Mouse (Mus musculus) layer of hippocampus, adult 9-10 months (tissue): Measurements from ENCODE around the gene Gm28308.

Source experiments
- DNase-seq: peaks from one replicate; pipeline ENCODE4 v3.0.0; 2022; ENCODE audit warnings: low spot score

Gm28308 gene

GRCm38 (mm10) chr6:52231885-52232567 is 18.9 kb upstream of the Gm28308 start:
- DNase-seq = no peak

GRCm38 (mm10) chr6:52230516-52231165 is 17.5 kb upstream of the Gm28308 start, which contains the start of gene Hoxa9:
Gene Hoxa9, minus strand, starts transcription at chr6:52231089.
- DNase-seq = no peak

DNA sequence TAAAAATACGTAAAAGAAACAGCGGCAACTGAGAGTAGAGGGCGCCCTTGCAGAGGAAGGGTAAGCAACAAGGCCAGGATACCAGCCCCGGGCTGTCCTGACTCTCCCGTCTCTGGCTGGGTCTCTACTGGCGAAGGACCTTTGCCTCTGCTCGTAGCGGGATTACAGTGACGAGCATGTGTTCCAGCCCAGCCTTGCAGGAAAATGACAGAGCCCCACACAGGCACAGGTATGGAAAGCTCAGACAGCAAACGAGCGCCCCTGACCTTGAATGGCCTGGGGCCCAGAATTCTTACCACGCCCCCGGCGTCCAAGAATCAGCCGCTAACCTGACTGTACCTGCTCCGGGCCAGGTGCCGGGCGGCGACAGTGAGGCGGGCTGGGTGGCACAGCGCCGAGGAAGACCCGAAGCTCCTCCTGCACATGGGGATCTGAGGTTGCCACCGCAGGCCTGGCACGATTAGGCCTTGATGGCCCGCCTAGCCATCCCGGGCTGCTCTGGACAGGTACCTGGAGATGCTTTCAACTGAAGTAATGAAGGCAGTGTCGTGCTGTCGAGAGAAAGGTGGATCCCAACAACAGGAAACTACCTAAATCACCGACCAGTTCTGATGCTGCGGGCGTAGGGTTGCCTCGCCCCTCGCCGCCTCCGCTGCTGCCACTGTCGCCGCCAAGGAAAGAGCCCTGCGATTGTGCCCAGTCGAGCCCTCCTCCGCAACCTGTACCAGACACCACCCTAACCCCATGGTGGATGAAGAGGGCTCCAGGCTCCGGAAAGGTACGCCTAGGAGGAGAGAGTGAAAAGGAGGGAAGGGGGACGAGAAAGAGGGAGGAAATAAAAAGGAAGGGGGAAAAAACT is 16.6 kb upstream of the Gm28308 start:
- no peak for DNase-seq

- no peak for DNase-seq
Observed at GRCm38 (mm10) chr6:52228475-52229465, 15.6 kb upstream of the Gm28308 start.

DNA sequence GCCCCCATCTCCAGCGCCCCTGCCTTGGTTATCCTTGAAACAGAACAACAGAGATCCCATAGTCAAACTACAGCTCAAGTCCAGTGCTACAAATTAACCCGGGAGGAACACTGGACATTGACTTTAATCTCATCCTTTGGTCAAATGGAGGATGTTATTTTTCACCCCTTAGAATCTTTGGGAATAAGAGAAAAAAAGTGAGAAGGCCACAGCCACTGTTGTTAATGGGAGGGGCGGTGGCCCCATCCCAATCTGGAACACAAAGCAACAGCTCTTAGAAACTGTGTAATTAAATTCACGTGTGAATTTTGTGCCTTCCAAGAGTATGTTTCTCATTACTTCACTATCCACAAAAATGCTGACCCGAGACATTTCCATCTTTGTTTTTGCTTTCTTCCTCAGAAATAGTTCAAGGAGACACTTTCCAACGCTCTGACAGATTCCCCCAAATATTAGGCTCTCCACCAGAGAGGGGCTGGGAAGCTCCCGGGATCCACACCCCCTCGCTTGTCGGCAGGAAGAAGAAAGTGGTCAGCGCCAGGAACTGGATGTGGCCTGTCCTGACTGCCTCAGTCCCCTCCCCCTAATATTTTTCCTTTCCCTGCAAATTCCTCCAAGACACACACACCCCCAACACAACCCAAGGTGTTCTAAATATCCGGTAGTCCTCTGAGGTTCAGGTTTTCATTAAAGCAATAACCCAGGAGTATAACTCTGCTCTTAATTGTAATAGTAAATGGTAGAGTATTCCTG is 14.5 kb upstream of the Gm28308 start:
- DNase-seq = no peak

GRCm38 (mm10) chr6:52226569-52227257 is 13.6 kb upstream of the Gm28308 start:
- DNase-seq = no peak

DNA sequence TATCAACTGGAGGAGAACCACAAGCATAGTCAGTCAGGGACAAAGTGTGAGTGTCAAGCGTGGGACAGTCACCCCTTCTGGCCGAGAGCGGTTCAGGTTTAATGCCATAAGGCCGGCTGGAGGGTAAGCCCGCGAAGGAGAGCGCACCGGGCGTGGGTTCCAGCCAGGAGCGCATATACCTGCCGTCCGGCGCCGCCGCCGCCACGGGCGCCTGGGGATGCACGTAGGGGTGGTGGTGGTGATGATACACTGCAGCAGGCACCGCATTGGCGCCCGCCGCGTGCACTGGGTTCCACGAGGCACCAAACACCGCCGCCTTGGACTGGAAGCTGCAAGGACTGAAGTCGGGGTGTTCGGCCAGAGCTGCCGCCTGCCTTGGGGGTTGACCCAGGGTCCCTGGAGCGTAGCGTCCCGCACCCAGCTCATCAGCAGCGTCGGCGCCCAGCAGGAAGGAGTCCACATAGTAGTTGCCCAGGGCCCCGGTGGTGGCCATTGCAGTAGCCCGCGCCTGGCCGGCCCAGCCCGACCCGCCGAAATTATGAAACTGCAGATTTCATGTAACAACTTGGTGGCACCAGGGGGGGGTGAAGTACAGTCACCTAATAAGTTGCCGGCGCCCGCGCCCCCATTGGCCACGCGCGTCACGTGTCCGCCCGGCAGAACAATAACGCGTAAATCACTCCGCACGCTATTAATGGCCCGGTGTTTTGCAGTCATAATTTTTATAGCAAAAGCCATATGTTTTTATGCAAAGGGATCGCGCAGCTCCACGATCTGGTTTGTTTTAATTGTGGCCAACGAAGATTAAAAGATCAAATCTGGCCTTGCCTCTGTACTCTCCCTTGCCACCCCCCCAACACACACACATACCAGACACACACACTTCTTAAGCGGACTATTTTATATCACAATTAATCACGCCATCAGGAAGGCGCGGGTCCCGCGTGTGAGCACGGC is 12.8 kb upstream of the Gm28308 start:
- no peak for DNase-seq

- DNase-seq = no peak
Observed at GRCm38 (mm10) chr6:52224895-52225611, 11.9 kb upstream of the Gm28308 start.

- DNase-seq = no peak
Observed at GRCm38 (mm10) chr6:52223939-52224760, 11.0 kb upstream of the Gm28308 start.

DNA sequence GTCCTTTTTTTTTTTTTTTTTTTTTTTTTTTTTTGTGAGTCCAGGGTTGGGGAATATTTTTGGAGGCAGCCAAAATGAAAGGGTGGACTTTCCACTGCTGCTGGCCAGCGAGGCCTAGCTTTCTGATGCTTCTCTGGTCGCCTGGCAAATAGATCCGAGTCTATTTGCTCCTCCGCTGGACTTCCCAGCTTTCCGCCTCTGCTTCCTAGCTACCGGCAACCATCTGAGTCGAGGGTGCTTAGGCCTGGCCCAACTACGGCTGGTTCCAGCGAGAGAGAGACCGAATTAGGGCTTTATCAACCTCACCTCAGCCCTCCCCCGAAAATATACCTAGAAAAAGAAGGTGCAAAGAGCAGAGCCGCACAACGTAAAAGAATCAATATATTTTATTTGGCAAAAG is 9.6 kb upstream of the Gm28308 start:
- DNase-seq = no peak

DNA sequence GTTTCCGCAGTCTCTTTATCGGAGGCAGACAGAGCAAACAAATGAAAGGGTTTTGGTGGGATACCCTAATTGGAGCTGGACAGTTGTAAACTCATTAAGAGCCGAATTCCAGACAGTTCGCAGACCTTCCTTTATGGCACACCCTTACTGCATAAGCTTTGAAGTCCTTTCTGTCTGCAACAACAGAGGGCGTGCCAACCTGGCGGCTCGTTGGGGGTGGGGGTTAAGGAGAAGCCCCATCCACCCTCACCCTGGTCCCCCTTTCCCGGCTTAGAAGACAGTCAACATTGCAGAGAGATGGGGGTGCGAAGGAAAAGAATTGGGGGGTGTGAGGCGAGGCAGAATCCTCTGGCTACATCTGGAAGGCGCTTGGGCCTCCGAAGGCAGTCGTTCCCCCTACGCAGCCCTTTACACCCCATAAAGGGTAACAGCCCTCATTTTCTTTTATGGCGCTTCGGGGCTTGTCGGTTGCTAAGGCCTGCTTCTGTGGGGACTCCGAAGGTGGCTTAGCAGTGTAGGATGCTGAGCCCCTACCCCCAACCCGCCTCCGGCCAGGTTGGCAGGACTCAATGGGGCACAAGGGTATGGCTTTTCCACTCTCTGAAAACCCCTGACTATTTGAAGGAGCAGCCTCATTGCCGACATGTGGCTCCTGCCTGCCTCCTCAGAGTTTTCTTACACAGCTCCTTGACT is 9.0 kb upstream of the Gm28308 start:
- no peak for DNase-seq

DNA sequence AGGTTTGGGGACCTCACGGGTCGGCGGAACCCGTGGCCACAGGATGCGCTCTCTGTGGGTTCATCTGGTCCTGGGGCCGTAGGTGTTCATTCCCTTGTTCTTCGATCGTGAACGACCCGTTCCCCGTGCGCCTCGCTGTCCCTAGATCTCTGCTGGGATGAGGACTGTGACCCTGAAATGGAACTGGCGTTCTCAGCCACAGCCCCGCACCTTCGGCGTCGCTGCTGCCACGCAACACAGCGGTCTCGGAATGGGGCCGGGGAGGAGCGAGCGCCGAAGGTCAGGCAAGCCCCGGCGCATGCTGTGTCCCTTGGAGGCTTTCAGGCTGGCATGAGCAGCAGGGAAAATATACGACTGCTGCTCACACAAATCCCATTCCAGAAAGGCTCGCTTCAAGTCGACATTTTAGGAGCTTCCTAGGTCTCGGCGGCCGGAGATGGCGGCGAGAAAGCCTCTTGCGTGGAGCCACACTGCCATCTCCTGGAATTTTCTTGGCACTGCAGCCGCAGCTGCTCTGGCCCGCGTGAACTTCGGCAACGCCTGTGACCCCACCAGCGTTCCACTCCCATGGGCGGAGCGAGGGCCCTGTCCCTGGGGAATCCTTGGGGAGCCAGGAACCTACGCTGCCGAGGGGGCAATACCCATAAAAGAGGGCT is 8.3 kb upstream of the Gm28308 start, which contains the start of gene Hoxa7:
Hoxa7 (minus strand) TSS at position 518 of the 656 bp plus-strand sequence.
- peak; percentile 47 for DNase-seq

DNA sequence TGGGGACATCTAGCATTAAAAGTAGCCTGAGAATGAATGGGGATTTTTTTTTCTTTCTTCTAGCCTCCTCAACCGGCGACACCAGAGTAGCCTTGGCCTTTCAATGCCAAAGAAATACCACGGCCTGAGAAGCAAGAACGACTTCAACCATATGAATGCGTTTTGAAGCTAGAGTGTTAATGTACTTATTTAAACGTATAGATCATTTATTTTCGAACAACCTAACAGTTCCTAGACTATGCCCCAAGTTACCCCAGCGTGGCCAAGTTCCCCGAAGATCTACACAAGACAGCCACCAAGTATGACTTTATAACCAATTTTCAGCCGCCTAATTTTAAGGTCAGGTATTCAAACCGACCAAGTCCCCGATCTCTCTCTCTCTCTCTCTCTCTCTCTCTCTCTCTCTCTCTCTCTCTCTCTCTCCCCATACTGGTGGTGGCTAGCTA is 7.7 kb upstream of the Gm28308 start:
- DNase-seq = no peak

DNA sequence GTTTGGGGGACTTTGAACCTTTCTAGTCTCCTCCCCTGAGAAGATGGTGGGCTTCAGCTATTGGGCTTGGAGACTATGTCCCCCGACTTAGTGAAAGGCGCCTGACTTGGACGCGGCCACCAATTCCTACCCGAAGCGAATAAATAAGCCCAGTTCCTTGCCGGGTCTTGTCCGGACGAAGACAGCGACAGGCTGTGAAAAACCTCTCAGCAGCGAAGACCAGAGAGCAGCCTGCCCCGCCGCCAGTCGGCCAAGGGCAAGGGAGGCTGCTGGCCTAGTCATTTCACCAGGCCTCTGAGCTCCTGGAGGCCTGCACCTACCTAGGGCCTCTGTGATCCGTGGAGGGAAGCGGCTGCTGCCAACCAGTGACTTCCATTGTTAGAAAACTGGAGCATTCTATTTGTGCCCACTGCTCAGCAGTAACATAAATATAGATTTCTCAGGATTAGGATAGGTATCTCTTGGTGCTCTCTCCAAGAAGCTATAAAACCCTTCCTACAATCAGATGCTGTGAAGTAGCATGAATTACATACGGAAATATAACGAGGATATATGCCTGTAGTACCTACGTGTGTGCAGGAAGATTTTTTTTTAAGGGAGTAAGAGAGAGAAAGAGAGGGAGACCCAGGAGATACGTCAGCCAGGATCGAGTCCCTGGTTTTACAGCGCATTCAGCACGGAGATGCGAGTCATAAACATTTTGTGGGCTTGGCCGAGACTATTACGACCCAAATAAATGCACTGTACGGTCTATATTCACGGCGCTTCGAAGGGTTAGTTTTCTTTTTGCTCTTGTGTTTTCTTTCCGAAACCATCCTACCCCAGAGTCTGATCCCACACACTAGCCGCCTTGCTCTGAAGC is 7.1 kb upstream of the Gm28308 start:
- DNase-seq = no peak
